Mouse (Mus musculus) embryo, embryonic 10.5 days (tissue): ENCODE data around the gene Clstn1.

Source experiments
- DNase-seq: peaks from one replicate; pipeline ENCODE4 v3.0.0-alpha.2; 2015; ENCODE audit warnings: low spot score

Gene Clstn1

GRCm38 (mm10) chr4:149675378-149676261 lies 89.4 kb downstream of the Clstn1 start:
- DNase-seq, result peak; percentile 86

GRCm38 (mm10) chr4:149678006-149678405 lies 91.7 kb downstream of the Clstn1 start:
- DNase-seq, result no peak

GRCm38 (mm10) chr4:149679056-149679770 lies 92.9 kb downstream of the Clstn1 start:
- DNase-seq, result no peak

GRCm38 (mm10) chr4:149683875-149684274 lies 97.6 kb downstream of the Clstn1 start:
- no peak for DNase-seq

- DNase-seq, result no peak
These were observed 98.8 kb downstream of the Clstn1 start for GRCm38 (mm10) chr4:149684841-149685623.

GRCm38 (mm10) chr4:149688861-149689260 lies 102.6 kb downstream of the Clstn1 start:
- no peak for DNase-seq

GRCm38 (mm10) chr4:149689822-149690700 lies 103.8 kb downstream of the Clstn1 start:
- DNase-seq, result no peak

GRCm38 (mm10) chr4:149690828-149691280 lies 104.6 kb downstream of the Clstn1 start:
- DNase-seq, result no peak

GRCm38 (mm10) chr4:149691368-149691767 lies 105.1 kb downstream of the Clstn1 start:
- DNase-seq, result no peak

- DNase-seq, result peak; percentile 34
These were observed 110.1 kb downstream of the Clstn1 start for GRCm38 (mm10) chr4:149696189-149696971.

- DNase-seq, result no peak
These were observed 111.4 kb downstream of the Clstn1 start for GRCm38 (mm10) chr4:149697506-149698196.

- DNase-seq, result peak; percentile 83
These were observed 112.0 kb downstream of the Clstn1 start for GRCm38 (mm10) chr4:149698197-149698821.
